Mouse (Mus musculus) midbrain, embryonic 12.5 days (tissue): ENCODE measurements around the gene Hdgf. TPM values are rescaled to one million over a fixed set of nuclear protein-coding genes. Genes with fewer than 3 reads are reported as not detected.

Experiments
- ATAC-seq: fragments of 200-750 bp; cut with Nextera tagmentation; 2 replicates; pipeline ENCODE4 v1.8.0; 2017; ENCODE audit warnings: low read depth, moderate TSS enrichment, moderate library complexity; ENCODE audit not compliant: low FRiP score
- H3K27ac ChIP-seq: fragments of 300-500 bp; sonication (generic); replicated peaks from 2 replicates; pipeline ENCODE4 v1.5.1; 2016; ENCODE audit warnings: mild to moderate bottlenecking
- H3K27me3 ChIP-seq: fragments of 300-500 bp; sonication (generic); 2 replicates; pipeline ENCODE4 v1.6.1; 2016; ENCODE audit warnings: mild to moderate bottlenecking
- H3K36me3 ChIP-seq: fragments of 300-500 bp; sonication (generic); 2 replicates; pipeline ENCODE4 v1.6.1; 2016
- H3K4me1 ChIP-seq: fragments of 300-500 bp; sonication (generic); 2 replicates; pipeline ENCODE4 v1.6.1; 2016
- H3K4me2 ChIP-seq: fragments of 300-500 bp; sonication (generic); replicated peaks from 2 replicates; pipeline ENCODE4 v1.6.1; 2016; ENCODE audit warnings: mild to moderate bottlenecking, moderate library complexity
- H3K4me3 ChIP-seq: fragments of 300-500 bp; sonication (generic); 2 replicates; pipeline ENCODE4 v1.5.1; 2016; ENCODE audit warnings: mild to moderate bottlenecking
- H3K9ac ChIP-seq: fragments of 300-500 bp; sonication (generic); replicated peaks from 2 replicates; pipeline ENCODE4 v1.6.1; 2016; ENCODE audit warnings: mild to moderate bottlenecking, moderate library complexity
- H3K9me3 ChIP-seq: fragments of 300-500 bp; sonication (generic); 2 replicates; pipeline ENCODE4 v1.6.1; 2016; ENCODE audit warnings: mild to moderate bottlenecking
- WGBS: fragments of 180-500 bp; shearing (Covaris S2); methylation state at CpG from one replicate; pipeline ENCODE4 v1.1.7; 2016; 5-methylcytosine and 5-hydroxymethylcytosine counted together
- polyA plus RNA-seq: library from polyadenylated mRNA; unstranded; fragments of >200 nt; fragmentation: Nextera tagmentation; extraction: Ambion mirVana; gene quantifications from 2 replicates; pipeline ENCODE4 v1.2.1, GENCODE M21; 2016

Hdgf gene
- polyA plus RNA-seq, 1 experiment from 2014 or later, result 243 TPM

DNA sequence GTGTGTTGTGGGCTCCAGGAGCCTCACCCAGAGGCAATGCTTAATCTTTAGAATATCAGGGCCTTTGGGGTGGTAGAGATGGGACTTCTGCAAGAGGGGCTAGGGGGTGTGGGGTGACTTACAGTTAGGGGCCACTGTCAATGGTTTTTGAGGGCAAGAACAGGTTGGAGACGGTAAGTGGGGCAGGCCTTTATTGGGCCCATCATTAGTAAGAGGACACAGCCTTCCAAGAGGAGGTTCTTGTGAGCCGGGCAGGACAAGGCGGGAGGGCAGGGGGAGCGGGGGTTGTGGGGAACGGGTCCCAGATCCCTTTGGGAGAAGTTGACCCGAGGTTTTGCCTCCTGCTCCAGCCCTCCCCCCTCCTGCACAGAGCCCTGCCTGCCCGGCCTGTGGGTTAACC, 7.4 kb downstream of the Hdgf start:
- H3K9me3 ChIP-seq, result no peaks in the 10 kb centered on the region
- no peak for ATAC-seq
- no peak overlapping the region for H3K9ac ChIP-seq
- 88% methylated on average over 7 of the region's 7 CpGs for WGBS
- H3K4me3 ChIP-seq, result no peak overlapping the region
- peaks cover 30% of the 10 kb centered on the region for H3K4me1 ChIP-seq
- no peaks in the 10 kb centered on the region for H3K27me3 ChIP-seq
- H3K27ac ChIP-seq, result no peak overlapping the region
- H3K36me3 ChIP-seq, result peaks cover 49% of the 10 kb centered on the region
- no peak overlapping the region for H3K4me2 ChIP-seq

DNA sequence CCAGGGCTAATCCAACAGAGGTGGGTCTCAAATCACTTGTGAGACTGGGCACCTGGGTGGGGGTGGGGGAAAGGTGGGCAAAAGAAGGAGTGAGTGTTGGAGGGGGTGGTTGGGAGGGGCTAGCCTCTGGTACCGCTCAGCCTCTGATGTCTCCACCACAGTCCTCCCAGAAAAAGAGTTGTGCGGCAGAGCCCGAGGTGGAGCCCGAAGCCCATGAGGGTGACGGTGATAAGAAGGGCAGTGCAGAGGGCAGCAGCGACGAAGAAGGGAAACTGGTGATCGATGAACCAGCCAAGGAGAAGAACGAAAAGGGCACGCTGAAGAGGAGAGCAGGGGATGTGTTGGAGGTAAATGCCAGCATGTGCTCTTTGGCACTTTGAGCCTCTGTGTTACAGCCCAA, 7.8 kb downstream of the Hdgf start:
- peaks cover 26% of the 10 kb centered on the region for H3K4me1 ChIP-seq
- WGBS, result 97% methylated on average over 10 of the region's 10 CpGs
- H3K4me3 ChIP-seq, result no peak overlapping the region
- H3K27ac ChIP-seq, result no peak overlapping the region
- ATAC-seq, result no peak
- no peak overlapping the region for H3K4me2 ChIP-seq
- H3K9ac ChIP-seq, result no peak overlapping the region
- H3K9me3 ChIP-seq, result no peaks in the 10 kb centered on the region
- no peaks in the 10 kb centered on the region for H3K27me3 ChIP-seq
- peaks cover 49% of the 10 kb centered on the region for H3K36me3 ChIP-seq

DNA sequence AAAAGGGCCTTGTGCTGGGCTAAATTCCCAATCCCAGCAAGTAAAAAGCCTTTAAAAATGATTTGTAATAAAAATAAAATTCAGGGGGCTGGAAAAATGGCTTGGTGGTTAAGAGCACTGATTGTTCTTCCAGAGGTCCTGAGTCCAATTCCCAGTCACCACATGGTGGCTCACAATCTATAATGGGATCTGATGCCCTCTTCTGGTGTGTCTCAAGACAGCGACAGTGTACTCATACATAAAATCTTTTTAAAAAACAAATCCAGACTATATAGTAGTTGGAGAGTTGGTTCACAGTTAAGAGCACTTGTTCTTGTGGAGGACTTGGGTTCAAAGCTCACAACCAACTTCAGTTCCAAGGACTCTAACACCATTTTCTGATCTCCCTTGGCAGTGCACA, 10.9 kb downstream of the Hdgf start:
- Histone ChIP-seq H3K36me3 (peaks cover 50% of the 10 kb centered on the region), H3K4me3 (no peak overlapping the region), H3K27ac (no peak overlapping the region), H3K9me3 (no peaks in the 10 kb centered on the region), H3K9ac (no peak overlapping the region), H3K4me1 (peaks cover 12% of the 10 kb centered on the region), H3K4me2 (no peak overlapping the region), H3K27me3 (no peaks in the 10 kb centered on the region)
- no peak for ATAC-seq
- 93% methylated on average over 1 of the region's 1 CpGs for WGBS

DNA sequence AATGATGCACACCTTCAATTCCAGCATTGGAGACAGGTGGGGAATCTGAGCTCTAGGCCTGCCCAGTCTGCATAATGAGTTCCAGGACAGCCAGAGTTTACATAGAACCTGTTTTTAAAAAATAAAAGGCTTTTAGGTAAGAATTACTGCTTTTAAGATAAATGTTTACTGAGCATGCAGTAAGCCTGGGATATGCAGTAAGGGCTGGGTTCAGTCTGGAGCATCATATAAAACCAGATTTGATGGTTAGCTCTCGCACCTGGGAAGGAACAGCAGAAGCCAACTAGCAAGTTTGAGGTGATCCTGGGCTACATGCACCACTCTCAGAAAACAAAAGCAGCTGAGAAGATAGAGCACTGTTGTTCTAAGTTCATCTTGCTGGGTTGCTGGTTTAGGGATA, 12.4 kb downstream of the Hdgf start:
- Histone ChIP-seq H3K36me3 (peaks cover 56% of the 10 kb centered on the region), H3K4me1 (peaks cover 12% of the 10 kb centered on the region), H3K9ac (no peak overlapping the region), H3K4me3 (no peak overlapping the region), H3K27ac (no peak overlapping the region), H3K4me2 (no peak overlapping the region; the same call in 1 of the 2 replicates), H3K9me3 (no peaks in the 10 kb centered on the region), H3K27me3 (no peaks in the 10 kb centered on the region)
- no peak; the same call in 1 of the 2 replicates for ATAC-seq
- WGBS, result 100% methylated on average over 1 of the region's 1 CpGs

DNA sequence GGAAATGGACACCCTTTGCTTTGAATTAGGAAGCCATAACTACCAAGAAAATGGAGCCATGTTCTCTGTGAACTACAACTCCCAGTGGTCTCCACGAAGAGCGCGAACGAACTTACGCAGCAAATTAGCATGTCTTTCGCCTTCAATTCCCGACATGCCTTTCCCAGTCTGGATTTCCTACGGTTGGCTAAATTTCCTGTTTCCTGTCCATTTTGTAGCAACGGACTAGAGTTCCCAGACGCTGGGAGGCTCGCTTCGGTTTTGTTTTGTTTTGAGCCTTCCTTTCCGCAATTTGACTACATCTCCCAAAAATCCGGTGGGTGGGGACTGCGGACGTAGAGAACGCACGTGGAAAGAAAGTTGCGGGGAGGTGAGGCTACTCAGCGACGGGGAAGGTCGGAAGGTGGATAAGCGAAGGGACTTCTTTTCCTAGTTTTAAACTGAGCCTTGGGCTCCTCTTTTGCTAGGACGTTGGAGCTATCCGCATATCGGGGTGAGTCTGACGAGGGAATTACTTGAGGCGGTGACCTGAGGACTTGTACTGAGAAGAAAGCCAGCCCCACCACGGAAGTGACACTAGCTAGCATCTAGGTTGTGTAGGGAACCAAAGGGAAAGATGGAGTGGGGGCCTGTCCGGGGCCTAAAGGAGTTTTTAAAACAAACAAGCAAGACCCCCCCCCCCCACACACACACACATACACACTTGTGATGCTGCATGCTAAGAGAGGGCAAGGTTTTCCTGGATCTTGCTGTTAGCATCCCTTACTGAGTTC, 13.4 kb downstream of the Hdgf start, which contains the start of gene Mrpl24:
TSS of gene Mrpl24 (plus strand) at position 171 of the 773 bp plus-strand sequence.
- Histone ChIP-seq H3K4me3 (peak within 1 kb of the TSS; percentile 77), H3K9me3 (no peaks in the 10 kb centered on the region), H3K27me3 (no peaks in the 10 kb centered on the region), H3K4me1 (peaks cover 12% of the 10 kb centered on the region), H3K27ac (peak within 1 kb of the TSS; percentile 71), H3K36me3 (peaks cover 56% of the 10 kb centered on the region), H3K4me2 (peak within 1 kb of the TSS; percentile 93), H3K9ac (peak within 1 kb of the TSS; percentile 76)
- peak; percentile 77 for ATAC-seq
- under 1% methylated on average over 30 of the region's 30 CpGs for WGBS

DNA sequence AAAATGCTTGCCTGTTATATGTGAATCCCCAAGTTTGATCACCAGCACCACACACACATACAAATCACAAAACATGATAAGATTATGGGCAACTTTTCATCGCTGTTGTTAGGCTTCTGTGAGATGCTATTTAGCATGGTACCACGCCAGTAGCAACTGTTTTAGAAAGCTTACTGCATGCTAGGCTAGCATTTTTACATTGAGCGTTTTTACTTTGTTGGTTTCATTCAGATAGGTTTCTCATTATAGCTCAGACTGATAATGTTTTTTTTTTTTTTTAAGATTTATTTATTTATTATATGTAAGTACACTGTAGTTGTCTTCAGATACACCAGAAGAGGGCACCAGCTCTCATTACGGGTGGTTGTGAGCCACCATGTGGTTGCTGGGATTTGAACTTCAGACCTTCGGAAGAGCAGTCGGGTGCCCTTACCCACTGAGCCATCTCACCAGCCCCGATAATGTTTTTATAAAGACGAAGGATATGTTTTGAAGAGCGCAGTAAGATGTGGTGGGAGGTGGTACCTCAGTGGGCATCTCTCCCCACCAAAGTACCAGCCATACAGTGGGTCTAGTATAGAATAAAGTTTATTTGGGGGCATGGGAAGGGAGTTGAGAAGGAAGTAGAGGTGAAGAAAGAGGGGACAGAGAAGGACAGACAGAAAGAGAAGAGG, 14.3 kb downstream of the Hdgf start:
- Histone ChIP-seq H3K4me2 (peak overlapping the region; percentile 93), H3K9ac (peak overlapping the region; percentile 76), H3K36me3 (peaks cover 56% of the 10 kb centered on the region), H3K4me1 (peaks cover 12% of the 10 kb centered on the region), H3K4me3 (peak overlapping the region; percentile 77), H3K9me3 (no peaks in the 10 kb centered on the region), H3K27me3 (no peaks in the 10 kb centered on the region), H3K27ac (no peak overlapping the region)
- WGBS, result 69% methylated on average over 9 of the region's 9 CpGs
- ATAC-seq, result no peak

DNA sequence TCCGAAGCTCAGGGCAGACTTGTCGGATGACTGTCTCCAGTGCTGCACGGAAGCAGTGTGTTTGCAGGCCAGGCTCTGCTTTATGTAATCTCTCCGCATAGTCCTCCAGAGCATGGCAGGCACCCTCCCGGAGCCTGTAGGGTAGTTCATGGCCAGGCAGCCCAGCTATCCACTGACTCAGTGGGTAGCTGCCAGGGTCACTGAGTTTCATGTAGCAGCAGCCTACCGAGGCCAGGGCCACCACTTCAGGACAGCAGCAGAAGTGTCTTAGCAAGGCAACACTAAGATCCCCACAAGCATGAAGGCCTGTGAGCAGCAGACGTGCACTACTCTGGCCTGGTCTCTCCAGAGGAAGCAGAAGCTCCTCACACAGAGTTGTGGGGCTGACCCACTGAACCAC, 18.9 kb downstream of the Hdgf start:
- peaks cover 55% of the 10 kb centered on the region for H3K36me3 ChIP-seq
- peaks cover 18% of the 10 kb centered on the region for H3K4me1 ChIP-seq
- H3K4me2 ChIP-seq, result no peak overlapping the region
- no peak overlapping the region for H3K27ac ChIP-seq
- no peak overlapping the region for H3K9ac ChIP-seq
- 88% methylated on average over 7 of the region's 7 CpGs for WGBS
- no peaks in the 10 kb centered on the region for H3K27me3 ChIP-seq
- H3K9me3 ChIP-seq, result no peaks in the 10 kb centered on the region
- H3K4me3 ChIP-seq, result no peak overlapping the region
- no peak for ATAC-seq

DNA sequence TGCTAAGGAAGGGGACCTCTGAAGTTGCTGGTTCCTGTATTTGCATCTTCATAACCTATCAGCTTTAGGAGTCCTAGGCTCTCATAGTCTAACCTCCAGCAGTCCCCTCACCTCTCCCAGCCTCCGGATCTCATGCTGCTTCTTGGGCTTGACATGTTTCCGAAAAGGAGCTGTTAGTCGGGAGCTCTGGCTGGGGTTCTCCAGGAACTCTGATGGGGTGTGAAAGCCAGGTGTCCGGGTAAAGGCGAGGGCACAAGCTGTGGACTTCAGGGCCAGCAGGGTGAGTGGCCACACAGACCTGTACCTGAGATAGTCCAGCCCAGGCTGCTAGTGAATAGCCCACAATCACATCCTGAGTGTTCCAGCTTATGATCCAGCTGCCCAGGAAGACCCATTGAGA, 21.3 kb downstream of the Hdgf start:
- Histone ChIP-seq H3K9ac (no peak overlapping the region), H3K4me1 (peaks cover 24% of the 10 kb centered on the region), H3K4me3 (no peak overlapping the region), H3K27ac (no peak overlapping the region), H3K27me3 (no peaks in the 10 kb centered on the region), H3K4me2 (no peak overlapping the region), H3K9me3 (no peaks in the 10 kb centered on the region), H3K36me3 (peaks cover 61% of the 10 kb centered on the region)
- WGBS, result 91% methylated on average over 5 of the region's 5 CpGs
- ATAC-seq, result no peak

DNA sequence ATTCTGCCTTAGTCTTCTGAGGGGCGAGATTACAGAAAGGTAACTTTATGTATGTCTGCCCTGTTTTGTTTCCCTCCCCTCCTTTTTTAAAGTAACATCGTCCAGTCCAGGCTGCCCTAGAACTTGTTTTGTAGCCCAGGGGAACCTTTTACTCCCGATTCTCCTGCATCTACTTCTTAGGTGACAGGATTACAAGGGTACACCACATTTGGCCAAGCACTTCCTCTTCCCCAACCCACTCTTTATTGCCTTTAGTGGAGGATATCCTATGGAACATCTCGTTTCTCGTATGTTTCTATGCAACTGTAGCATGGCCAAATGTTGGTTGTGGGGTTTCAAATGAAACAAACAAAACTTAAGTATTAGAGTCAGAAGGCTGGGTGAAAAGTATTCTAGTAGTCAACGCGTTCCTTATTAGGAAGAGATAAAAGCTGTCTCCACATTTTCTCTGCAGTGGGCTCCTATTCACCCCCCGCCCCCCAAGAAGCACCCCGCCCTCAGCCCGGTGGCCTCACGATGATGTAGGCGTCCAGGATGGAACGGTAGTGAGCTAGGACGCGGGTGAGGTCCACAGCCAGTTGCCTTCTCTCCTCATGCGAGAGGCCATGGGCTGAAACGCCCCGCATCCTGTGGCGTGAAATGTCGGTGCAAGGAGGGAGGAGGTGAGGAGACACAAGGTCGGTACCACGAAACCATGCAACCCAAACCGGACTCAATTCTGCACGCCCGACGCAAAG, 23.4 kb downstream of the Hdgf start:
- H3K27ac ChIP-seq, result peak overlapping the region; percentile 87
- peak overlapping the region; percentile 91 for H3K9ac ChIP-seq
- H3K4me3 ChIP-seq, result peak overlapping the region; percentile 99
- H3K4me2 ChIP-seq, result peak overlapping the region; percentile 84
- H3K9me3 ChIP-seq, result no peaks in the 10 kb centered on the region
- peak; percentile 72 for ATAC-seq
- peaks cover 31% of the 10 kb centered on the region for H3K4me1 ChIP-seq
- H3K27me3 ChIP-seq, result no peaks in the 10 kb centered on the region
- 9% methylated on average over 26 of the region's 26 CpGs for WGBS
- H3K36me3 ChIP-seq, result peaks cover 56% of the 10 kb centered on the region

DNA sequence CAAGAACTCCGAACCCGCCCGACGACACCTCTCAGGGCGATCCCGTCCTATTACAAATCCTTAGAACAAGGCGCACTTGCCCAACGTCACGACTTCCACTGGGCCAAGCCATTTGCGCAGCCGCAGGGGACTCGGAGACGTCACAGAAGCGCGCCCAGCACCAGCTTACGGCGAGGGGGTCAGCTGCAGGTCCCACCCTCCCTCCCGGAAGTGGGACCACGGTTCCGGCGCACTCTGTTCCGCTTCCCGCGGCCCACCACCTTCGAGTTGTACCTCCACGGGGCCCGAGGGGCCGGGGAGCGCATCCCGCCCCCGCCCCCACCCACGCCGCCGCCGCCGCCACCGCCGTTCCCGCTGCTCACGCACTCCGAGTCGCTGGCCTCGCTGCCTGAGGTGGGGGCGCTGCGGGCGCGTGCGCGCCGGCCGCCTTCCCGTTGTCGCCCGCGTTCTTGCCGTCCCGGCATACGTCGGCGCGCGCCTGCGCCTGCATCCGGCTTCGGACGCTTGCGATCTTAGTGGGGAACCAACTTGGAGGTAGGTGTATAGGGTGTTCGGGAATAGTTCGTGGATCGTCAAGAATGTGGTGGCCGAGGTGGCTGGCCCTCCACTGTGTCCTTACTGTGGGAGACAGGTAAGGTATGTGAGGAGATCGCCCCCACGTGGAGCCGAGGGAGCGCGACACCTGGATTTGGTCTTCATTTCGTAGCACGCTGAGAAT, 24.1 kb downstream of the Hdgf start, which contains the start of the genes Isg20l2 and Rrnad1:
TSS of gene Isg20l2 (plus strand) at position 237 of the 718 bp plus-strand sequence.
TSS of gene Rrnad1 (minus strand) at position 640 of the 718 bp plus-strand sequence.
- Histone ChIP-seq H3K27me3 (no peaks in the 10 kb centered on the region), H3K36me3 (peaks cover 53% of the 10 kb centered on the region), H3K4me2 (peak within 1 kb of the TSS; percentile 84), H3K4me3 (peak within 1 kb of the TSS; percentile 99), H3K4me1 (peaks cover 36% of the 10 kb centered on the region), H3K9me3 (no peaks in the 10 kb centered on the region), H3K9ac (peak within 1 kb of the TSS; percentile 91), H3K27ac (peak within 1 kb of the TSS; percentile 87)
- WGBS, result under 1% methylated on average over 58 of the region's 78 CpGs
- peak; percentile 97 for ATAC-seq

DNA sequence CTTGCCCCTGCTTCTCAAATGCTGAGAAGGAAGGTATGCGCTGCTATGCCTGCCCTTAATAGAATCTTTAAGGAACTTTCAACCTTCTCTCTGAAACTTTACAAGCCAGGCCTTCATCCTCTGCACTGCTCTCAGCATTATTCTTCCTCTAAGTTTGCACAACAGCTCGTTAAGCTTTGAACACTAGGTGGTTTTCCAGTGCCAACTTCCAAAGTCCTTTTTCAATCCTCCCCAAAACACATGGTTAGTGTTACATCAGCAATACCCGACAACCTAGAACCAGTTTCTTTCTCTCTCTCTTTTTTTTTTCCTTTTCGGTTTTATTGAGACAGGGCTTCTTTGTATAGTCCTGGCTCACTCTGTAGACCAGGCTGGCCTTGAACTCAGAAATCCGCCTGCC, 27.9 kb downstream of the Hdgf start:
- H3K4me2 ChIP-seq, result no peak overlapping the region
- no peak overlapping the region for H3K4me3 ChIP-seq
- no peak overlapping the region for H3K27ac ChIP-seq
- H3K27me3 ChIP-seq, result no peaks in the 10 kb centered on the region
- no peak for ATAC-seq
- no peaks in the 10 kb centered on the region for H3K9me3 ChIP-seq
- H3K36me3 ChIP-seq, result peaks cover 56% of the 10 kb centered on the region
- 92% methylated on average over 5 of the region's 5 CpGs for WGBS
- no peak overlapping the region for H3K9ac ChIP-seq
- peaks cover 39% of the 10 kb centered on the region for H3K4me1 ChIP-seq
